Mouse (Mus musculus) embryonic facial prominence, embryonic 10.5 days (tissue): ENCODE measurements around the gene Gm38431. TPM values are rescaled to one million over a fixed set of nuclear protein-coding genes. Genes with fewer than 3 reads are reported as not detected.
A peak's percentile ranks its signal among the peaks of the same experiment; 100 is the strongest.

Experiments
- DNase-seq: peaks from one replicate; pipeline ENCODE4 v3.0.0-alpha.2; 2017; ENCODE audit warnings: low spot score
- H3K27ac ChIP-seq: fragments of 300-500 bp; sonication (generic); replicated peaks from 2 replicates; pipeline ENCODE4 v1.5.1; 2016; ENCODE audit warnings: mild to moderate bottlenecking
- H3K27me3 ChIP-seq: fragments of 300-500 bp; sonication (generic); replicated peaks from 2 replicates; pipeline ENCODE4 v1.6.1; 2016; ENCODE audit warnings: low read depth, mild to moderate bottlenecking; ENCODE audit not compliant: poor library complexity, severe bottlenecking
- H3K36me3 ChIP-seq: fragments of 300-500 bp; sonication (generic); replicated peaks from 2 replicates; pipeline ENCODE4 v1.6.1; 2016; ENCODE audit warnings: mild to moderate bottlenecking, moderate library complexity
- H3K4me1 ChIP-seq: fragments of 300-500 bp; sonication (generic); 2 replicates; pipeline ENCODE4 v1.6.1; 2016
- H3K4me3 ChIP-seq: fragments of 300-500 bp; sonication (generic); 2 replicates; pipeline ENCODE4 v1.5.1; 2016; ENCODE audit warnings: mild to moderate bottlenecking, moderate library complexity
- H3K9me3 ChIP-seq: fragments of 300-500 bp; sonication (generic); 2 replicates; pipeline ENCODE4 v1.6.1; 2016; ENCODE audit warnings: mild to moderate bottlenecking
- WGBS: fragments of 180-500 bp; shearing (Covaris S2); methylation state at CpG from one replicate; pipeline ENCODE4 v1.1.7; 2016; 5-methylcytosine and 5-hydroxymethylcytosine counted together
- polyA plus RNA-seq: library from polyadenylated mRNA; unstranded; fragments of >200 nt; fragmentation: Nextera tagmentation; extraction: Ambion mirVana; gene quantifications from 2 replicates; pipeline ENCODE4 v1.2.1, GENCODE M21; 2016

Gm38431 gene
- polyA plus RNA-seq, 1 experiment from 2014 or later: 4.5 TPM

DNA sequence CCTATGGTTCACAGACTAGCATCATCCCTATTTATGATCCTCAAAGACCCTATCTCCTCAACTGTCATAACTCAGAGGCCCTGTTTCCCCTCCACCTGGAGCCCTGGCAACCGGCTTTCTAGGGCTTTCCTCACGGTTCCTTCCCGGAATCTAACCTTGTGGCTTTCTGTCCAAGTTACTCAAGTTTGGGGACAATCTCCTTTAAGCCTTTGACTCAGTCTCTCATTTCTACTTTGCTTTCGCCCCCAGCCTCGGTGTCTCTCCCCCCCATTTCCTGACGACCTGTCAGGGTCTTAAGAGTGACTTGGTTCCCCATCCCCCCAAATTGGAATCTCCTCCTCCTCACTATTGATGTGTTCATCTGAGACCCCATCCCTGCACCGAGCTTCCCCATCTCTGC, 59.3 kb downstream of the Gm38431 start:
- no peak for DNase-seq
- Histone ChIP-seq H3K27me3 (peaks cover 100% of the 10 kb centered on the region), H3K36me3 (no peaks in the 10 kb centered on the region), H3K4me1 (peaks cover 82% of the 10 kb centered on the region), H3K9me3 (no peaks in the 10 kb centered on the region), H3K4me3 (peak overlapping the region; percentile 57), H3K27ac (no peak overlapping the region)
- WGBS: 4% methylated on average over 7 of the region's 7 CpGs

DNA sequence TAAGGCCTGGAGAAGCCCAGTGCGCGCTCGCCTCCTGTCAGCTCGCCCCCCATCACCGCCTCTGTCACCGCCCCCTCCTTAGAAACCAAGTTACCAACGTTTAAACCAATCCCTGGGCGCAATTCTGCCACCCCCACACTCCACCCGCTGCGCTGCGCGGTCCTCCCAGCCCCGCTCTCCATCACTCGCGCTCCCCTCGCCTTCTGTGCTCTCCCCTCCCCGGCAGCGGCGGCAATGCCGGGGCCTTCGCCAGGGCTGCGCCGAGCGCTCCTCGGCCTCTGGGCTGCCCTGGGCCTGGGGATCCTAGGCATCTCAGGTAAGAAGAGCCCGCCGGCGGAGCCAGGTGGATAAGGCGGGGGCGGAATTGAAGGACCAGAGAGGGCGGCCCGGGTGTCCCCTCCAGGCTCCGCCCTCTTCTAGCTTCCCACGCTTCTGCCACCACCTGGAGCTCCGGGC, 59.9 kb downstream of the Gm38431 start, which contains the start of gene Icam5:
Gene Icam5 (plus strand): TSS at position 178 of the 456 bp plus-strand sequence.
- DNase-seq: peak; percentile 53
- Histone ChIP-seq H3K4me1 (peaks cover 76% of the 10 kb centered on the region), H3K27me3 (peaks cover 100% of the 10 kb centered on the region), H3K9me3 (no peaks in the 10 kb centered on the region), H3K4me3 (peak within 1 kb of the TSS; percentile 57), H3K27ac (no peak within 1 kb of the TSS), H3K36me3 (no peaks in the 10 kb centered on the region)
- WGBS: under 1% methylated on average over 35 of the region's 35 CpGs

DNA sequence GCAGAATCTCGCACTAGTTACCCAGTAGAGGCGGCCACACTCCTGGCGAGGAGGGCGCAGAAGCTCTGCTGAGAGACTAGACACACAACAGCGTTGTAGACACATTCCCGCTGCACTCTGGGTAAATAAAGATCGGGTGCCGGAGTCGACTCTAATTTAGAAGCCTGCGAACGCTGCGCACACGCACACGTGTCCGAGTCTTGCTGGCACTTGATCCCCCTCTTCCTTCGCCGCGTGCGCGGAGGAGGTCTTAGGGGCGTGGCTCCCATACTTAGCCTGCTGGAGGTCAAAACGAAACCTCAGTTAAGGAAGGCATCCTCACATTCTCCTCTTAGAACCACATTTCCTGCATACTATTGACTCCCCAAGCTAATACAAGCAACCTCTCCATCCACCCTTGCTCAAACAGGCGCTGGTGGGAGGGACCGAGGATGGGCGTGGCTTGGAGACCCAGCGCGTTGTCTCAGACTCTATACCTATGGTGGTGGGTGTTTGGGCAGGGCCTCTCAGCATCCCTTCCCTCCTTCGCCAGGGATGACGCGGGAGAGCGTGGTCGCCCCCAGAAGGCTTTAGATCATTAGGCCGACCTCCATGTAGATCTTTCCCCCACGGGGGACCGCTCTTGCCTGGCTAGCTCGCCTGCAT, 60.4 kb downstream of the Gm38431 start:
- Histone ChIP-seq H3K4me3 (peak overlapping the region; percentile 57), H3K36me3 (no peaks in the 10 kb centered on the region), H3K27ac (no peak overlapping the region), H3K27me3 (peaks cover 100% of the 10 kb centered on the region), H3K9me3 (no peaks in the 10 kb centered on the region), H3K4me1 (peaks cover 71% of the 10 kb centered on the region)
- WGBS: under 1% methylated on average over 36 of the region's 36 CpGs
- DNase-seq: peak; percentile 72

DNA sequence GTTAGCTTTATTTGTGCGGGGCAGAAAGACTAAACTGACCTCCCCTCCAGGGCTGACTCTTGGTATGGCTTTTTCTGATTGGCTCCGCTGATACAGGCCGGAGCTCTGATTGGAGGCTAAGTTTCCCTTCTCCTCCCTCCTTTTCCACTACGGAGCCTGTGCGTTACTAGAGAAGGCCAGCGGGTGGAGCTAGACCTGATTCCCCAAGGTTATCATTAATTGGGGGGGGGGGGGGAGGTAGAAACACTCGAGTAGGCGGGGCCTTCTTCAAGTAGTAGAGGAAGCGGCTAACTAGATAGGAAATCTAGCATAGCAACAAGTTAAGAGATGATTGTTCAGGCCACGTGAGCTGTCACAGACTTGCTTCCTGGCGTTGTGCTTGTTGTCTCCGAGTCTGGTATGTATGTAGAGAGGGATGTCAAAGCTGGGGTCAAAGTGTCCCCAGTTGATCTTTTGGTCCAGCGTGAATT, 61.0 kb downstream of the Gm38431 start:
- no peak overlapping the region for H3K27ac ChIP-seq
- no peaks in the 10 kb centered on the region for H3K9me3 ChIP-seq
- H3K27me3 ChIP-seq: peaks cover 100% of the 10 kb centered on the region
- WGBS: under 1% methylated on average over 13 of the region's 13 CpGs
- H3K36me3 ChIP-seq: no peaks in the 10 kb centered on the region
- peaks cover 67% of the 10 kb centered on the region for H3K4me1 ChIP-seq
- H3K4me3 ChIP-seq: peak overlapping the region; percentile 57
- peak; percentile 88 for DNase-seq

DNA sequence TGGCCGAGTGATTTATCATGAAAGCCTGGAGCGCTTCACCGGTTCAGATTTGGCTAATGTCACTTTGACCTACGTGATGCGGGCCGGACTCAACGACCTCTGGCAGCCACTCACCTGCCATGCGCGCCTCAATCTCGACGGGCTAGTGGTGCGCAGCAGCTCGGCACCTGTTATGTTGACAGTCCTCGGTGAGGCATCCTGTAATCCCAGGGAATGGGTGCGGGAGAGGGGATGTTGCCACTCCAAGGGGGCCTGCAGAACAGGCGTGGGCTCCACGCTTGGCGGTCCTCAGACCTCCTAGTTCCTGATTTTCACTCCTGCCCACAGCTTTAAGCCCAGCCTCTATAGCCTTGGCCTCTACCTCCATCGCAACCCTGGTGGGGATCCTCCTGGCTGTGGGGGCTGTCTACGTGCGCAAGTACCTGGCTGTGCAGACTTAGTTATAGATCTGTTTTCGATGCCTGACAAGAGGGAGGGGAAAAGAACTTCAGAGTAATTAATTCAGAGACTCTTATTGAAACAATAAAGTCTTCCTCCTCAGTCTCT, 61.7 kb downstream of the Gm38431 start:
- no peaks in the 10 kb centered on the region for H3K9me3 ChIP-seq
- H3K27ac ChIP-seq: no peak overlapping the region
- H3K36me3 ChIP-seq: no peaks in the 10 kb centered on the region
- H3K4me1 ChIP-seq: peaks cover 63% of the 10 kb centered on the region
- peaks cover 100% of the 10 kb centered on the region for H3K27me3 ChIP-seq
- 21% methylated on average over 22 of the region's 22 CpGs for WGBS
- H3K4me3 ChIP-seq: peak overlapping the region; percentile 57
- DNase-seq: no peak

DNA sequence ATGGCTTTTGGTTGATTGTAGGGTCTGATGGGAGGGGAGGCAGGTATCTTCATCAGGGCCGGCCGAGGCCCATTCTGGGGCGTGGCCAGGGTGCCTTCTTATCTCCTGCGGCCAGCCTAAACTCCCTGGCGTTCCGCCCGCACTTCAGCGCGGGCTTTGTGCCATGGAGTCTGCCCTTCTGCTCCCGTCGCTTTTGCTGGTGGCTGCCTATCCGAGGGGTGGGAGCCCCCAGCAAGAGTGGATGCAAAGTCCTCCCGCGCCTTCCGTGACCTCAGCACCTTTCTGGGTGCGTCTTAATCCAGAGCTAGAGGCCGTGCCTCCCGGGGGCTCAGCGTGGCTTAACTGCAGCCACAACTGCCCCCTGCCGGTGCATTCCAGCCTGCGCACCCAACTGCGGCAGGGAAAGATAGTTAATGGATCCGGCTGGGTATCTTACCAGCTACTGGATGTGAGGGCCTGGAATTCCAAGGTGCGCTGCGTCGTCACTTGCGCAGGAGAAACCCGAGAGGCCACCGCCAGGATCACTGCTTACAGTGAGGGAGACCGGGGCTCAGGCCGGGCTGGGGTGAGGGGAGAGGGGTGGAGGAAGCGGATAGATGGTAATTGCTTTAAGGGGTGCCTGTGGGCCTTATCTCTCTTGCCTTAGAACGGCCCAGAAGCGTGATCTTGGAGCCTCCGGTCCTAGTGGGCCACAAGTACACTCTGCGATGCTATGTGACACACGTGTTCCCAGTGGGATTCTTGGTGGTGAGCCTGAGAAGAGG, 62.3 kb downstream of the Gm38431 start, which contains the start of gene Icam4:
Gene Icam4 (plus strand): TSS at position 83 of the 764 bp plus-strand sequence.
- Histone ChIP-seq H3K4me3 (peak within 1 kb of the TSS; percentile 57), H3K36me3 (no peaks in the 10 kb centered on the region), H3K9me3 (no peaks in the 10 kb centered on the region), H3K4me1 (peaks cover 56% of the 10 kb centered on the region), H3K27me3 (peaks cover 95% of the 10 kb centered on the region), H3K27ac (peak within 1 kb of the TSS; percentile 73)
- WGBS: 2% methylated on average over 37 of the region's 37 CpGs
- DNase-seq: peak; percentile 87

DNA sequence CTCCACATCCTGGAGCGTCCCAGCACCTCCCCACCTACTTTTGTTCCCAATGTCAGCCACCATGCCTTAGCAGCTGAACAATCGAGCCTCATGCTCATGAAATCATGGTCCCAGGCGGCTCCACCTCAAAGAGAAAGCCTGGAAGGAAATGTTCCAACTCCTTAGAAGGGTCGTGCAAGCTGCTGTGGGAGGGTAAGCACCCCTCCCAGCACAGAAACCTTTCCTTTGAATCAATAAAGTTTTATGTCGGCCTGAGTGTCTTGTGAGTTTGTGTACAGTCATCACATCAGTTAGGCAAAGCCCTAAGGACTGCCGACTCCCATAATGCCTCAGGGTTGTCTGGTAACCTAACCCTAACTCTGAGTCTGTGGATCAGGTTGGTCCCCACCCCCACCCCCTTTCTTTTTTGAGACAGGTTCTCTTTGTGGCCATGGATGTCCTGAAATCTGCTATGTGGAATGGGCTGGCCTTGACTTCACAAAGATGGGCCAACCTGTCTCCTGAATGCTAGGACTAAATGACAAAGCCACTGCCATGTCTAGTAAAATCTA, 63.2 kb downstream of the Gm38431 start:
- 72% methylated on average over 6 of the region's 6 CpGs for WGBS
- 0 out of 2 replicates have a peak overlapping the region, but pooled peaks have one; percentile 57 for H3K4me3 ChIP-seq
- H3K4me1 ChIP-seq: peaks cover 53% of the 10 kb centered on the region

DNA sequence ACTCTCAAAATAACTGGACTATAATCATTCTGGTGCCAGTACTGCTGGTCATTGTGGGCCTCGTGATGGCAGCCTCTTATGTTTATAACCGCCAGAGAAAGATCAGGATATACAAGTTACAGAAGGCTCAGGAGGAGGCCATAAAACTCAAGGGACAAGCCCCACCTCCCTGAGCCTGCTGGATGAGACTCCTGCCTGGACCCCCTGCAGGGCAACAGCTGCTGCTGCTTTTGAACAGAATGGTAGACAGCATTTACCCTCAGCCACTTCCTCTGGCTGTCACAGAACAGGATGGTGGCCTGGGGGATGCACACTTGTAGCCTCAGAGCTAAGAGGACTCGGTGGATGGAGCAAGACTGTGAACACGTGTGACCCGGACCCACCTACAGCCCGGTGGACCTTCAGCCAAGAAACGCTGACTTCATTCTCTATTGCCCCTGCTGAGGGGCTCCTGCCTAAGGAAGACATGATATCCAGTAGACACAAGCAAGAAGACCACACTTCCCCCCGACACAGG, 64.0 kb downstream of the Gm38431 start:
- no peaks in the 10 kb centered on the region for H3K9me3 ChIP-seq
- H3K27me3 ChIP-seq: peaks cover 79% of the 10 kb centered on the region
- peaks cover 45% of the 10 kb centered on the region for H3K4me1 ChIP-seq
- DNase-seq: no peak
- WGBS: 67% methylated on average over 8 of the region's 8 CpGs
- no peak overlapping the region for H3K4me3 ChIP-seq
- no peaks in the 10 kb centered on the region for H3K36me3 ChIP-seq
- no peak overlapping the region for H3K27ac ChIP-seq

More for the DNA sequence above, 63.2 kb downstream of the Gm38431 start:
- Histone ChIP-seq H3K9me3 (no peaks in the 10 kb centered on the region), H3K36me3 (no peaks in the 10 kb centered on the region), H3K27me3 (peaks cover 87% of the 10 kb centered on the region), H3K27ac (no peak overlapping the region)
- DNase-seq: no peak

DNA sequence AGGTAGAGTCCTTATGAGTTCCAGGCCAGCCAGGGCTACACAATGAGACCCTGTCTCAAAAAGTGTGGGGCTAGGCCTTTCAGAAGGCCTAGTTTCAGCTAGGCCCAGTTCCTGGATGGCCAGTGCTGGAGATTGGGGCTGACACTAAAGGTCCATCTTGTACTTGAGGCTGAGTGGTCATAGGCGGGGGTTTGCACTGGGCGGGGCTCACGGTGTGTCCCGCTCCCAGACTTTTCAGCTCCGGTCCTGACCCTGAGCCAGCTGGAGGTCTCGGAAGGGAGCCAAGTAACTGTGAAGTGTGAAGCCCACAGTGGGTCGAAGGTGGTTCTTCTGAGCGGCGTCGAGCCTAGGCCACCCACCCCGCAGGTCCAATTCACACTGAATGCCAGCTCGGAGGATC, 64.9 kb downstream of the Gm38431 start:
- peaks cover 35% of the 10 kb centered on the region for H3K4me1 ChIP-seq
- H3K27ac ChIP-seq: no peak overlapping the region
- 0 out of 2 replicates have a peak overlapping the region, but pooled peaks have one; percentile 1 for H3K4me3 ChIP-seq
- WGBS: 82% methylated on average over 12 of the region's 12 CpGs
- no peaks in the 10 kb centered on the region for H3K9me3 ChIP-seq
- H3K36me3 ChIP-seq: no peaks in the 10 kb centered on the region
- H3K27me3 ChIP-seq: peaks cover 72% of the 10 kb centered on the region
- no peak for DNase-seq

DNA sequence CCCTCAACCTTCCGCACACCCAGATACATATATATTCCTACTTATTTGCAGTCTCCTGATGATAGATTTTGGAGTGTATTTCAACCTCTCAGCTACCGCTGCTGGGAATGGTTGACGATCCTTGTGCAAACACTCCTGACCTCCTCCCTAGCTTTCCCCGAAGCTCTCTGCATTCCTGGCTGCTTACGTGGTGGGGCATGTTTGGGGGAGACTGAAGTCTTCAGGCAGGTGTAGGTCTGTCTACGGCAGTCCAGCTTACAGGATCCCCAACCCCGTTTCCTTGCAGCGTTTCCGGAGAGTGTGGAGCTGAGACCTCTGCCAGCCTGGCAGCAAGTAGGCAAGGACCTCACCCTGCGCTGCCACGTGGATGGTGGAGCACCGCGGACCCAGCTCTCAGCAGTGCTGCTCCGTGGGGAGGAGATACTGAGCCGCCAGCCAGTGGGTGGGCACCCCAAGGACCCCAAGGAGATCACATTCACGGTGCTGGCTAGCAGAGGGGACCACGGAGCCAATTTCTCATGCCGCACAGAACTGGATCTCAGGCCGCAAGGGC, 66.5 kb downstream of the Gm38431 start:
- H3K4me3 ChIP-seq: no peak overlapping the region
- peaks cover 59% of the 10 kb centered on the region for H3K27me3 ChIP-seq
- peaks cover 21% of the 10 kb centered on the region for H3K4me1 ChIP-seq
- 74% methylated on average over 19 of the region's 19 CpGs for WGBS
- no peak for DNase-seq
- H3K9me3 ChIP-seq: no peaks in the 10 kb centered on the region
- H3K36me3 ChIP-seq: no peaks in the 10 kb centered on the region
- H3K27ac ChIP-seq: no peak overlapping the region

DNA sequence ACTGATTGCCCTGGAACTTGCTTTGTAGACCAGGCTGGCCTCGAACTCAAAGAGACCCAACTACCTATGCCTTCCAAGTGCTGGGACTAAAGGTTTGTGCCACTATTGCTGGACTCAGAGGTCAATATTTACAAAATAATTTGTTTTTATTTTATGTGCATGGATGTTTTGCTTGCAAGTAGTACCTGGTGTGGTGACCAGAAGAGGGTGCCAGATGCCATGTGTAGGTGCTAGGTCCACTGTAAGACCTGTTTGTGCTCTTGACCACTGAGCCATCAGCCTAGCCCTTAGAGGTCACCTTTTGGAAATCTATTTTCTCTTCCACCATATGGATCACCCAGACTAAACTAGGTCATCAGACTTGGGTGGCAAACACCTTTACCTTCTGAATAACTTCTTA, 69.1 kb downstream of the Gm38431 start:
- peaks cover 56% of the 10 kb centered on the region for H3K27me3 ChIP-seq
- H3K4me3 ChIP-seq: no peak overlapping the region
- DNase-seq: no peak

DNA sequence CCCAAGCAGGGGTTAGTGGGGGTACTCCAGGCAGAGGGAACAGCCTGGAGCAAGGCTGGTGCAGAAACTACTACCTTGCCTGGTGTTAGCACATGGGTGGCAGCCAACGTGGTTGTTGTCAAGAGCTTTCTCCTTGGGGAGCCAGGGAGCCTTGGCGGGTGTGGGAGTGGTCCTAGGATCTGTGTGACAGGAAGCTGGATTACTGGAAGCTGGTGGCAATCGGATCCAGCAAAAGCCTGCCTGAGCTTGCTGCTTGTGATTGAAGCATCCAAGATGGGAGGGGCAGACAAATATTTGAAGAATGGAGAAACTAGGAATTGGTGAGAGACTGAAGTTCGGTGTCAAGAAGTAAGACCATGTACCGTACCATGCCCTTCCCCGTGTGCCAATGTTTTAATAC, 69.5 kb downstream of the Gm38431 start:
- DNase-seq: no peak
- Histone ChIP-seq H3K4me3 (no peak overlapping the region), H3K4me1 (peaks cover under 1% of the 10 kb centered on the region; the same call in 1 of the 2 replicates), H3K36me3 (no peaks in the 10 kb centered on the region), H3K27ac (no peak overlapping the region), H3K9me3 (no peaks in the 10 kb centered on the region), H3K27me3 (peaks cover 56% of the 10 kb centered on the region)
- 65% methylated on average over 6 of the region's 6 CpGs for WGBS

More for the DNA sequence above, 69.1 kb downstream of the Gm38431 start:
- Histone ChIP-seq H3K27ac (no peak overlapping the region), H3K36me3 (no peaks in the 10 kb centered on the region), H3K4me1 (no peaks in the 10 kb centered on the region), H3K9me3 (no peaks in the 10 kb centered on the region)
- 84% methylated on average over 1 of the region's 1 CpGs for WGBS
